Mouse (Mus musculus) cerebellum, postnatal 25 days (tissue): ENCODE results near the gene Adsl.
A peak's percentile ranks its signal among the peaks of the same experiment; 100 is the strongest.

Experiments used
- DNase-seq, 2 experiments: peaks; one replicate each; pipeline ENCODE4 v3.0.0; 2021; ENCODE audit warnings: mixed read lengths in 2 of 2

Adsl gene

GRCm38 (mm10) chr15:80941468-80942040 lies 6.7 kb upstream of the Adsl start:
- no peak for DNase-seq

- DNase-seq: peak in 1 of 2 experiments; percentile 49
Measured at GRCm38 (mm10) chr15:80945851-80946250, 2.4 kb upstream of the Adsl start.

- no peak for DNase-seq
Measured at GRCm38 (mm10) chr15:80949431-80949830, 1.1 kb downstream of the Adsl start.

- no peak for DNase-seq
Measured at GRCm38 (mm10) chr15:80950055-80950454, 1.8 kb downstream of the Adsl start.

GRCm38 (mm10) chr15:80953971-80954370 lies 5.7 kb downstream of the Adsl start:
- no peak for DNase-seq

- DNase-seq: no peak
Measured at GRCm38 (mm10) chr15:80954861-80955260, 6.6 kb downstream of the Adsl start.

GRCm38 (mm10) chr15:80955836-80956438 lies 7.6 kb downstream of the Adsl start:
- no peak for DNase-seq

GRCm38 (mm10) chr15:80969371-80969770 lies 21.1 kb downstream of the Adsl start:
- DNase-seq: no peak

- DNase-seq: no peak
Measured at GRCm38 (mm10) chr15:80974311-80974710, 26.0 kb downstream of the Adsl start.

GRCm38 (mm10) chr15:80975666-80976065 lies 27.4 kb downstream of the Adsl start:
- no peak for DNase-seq

GRCm38 (mm10) chr15:80977620-80978334 lies 29.5 kb downstream of the Adsl start, which contains the start of gene Sgsm3:
Gene Sgsm3 (plus strand): TSS chr15:80977765.
- peak; percentile 93 to 96 for DNase-seq

- DNase-seq: no peak
Measured at GRCm38 (mm10) chr15:80979611-80980010, 31.3 kb downstream of the Adsl start.

GRCm38 (mm10) chr15:80981176-80981575 lies 32.9 kb downstream of the Adsl start:
- no peak for DNase-seq

GRCm38 (mm10) chr15:80983264-80983663 lies 35.0 kb downstream of the Adsl start:
- DNase-seq: no peak

- DNase-seq: no peak
Measured at GRCm38 (mm10) chr15:80988331-80988730, 40.0 kb downstream of the Adsl start.

- no peak for DNase-seq
Measured at GRCm38 (mm10) chr15:80989712-80990111, 41.4 kb downstream of the Adsl start.

GRCm38 (mm10) chr15:80994959-80995358 lies 46.7 kb downstream of the Adsl start:
- DNase-seq: no peak

- no peak for DNase-seq
Measured at GRCm38 (mm10) chr15:80996090-80996835, 48.0 kb downstream of the Adsl start.

- no peak for DNase-seq
Measured at GRCm38 (mm10) chr15:80997077-80997476, 48.8 kb downstream of the Adsl start.

GRCm38 (mm10) chr15:81000419-81001138 lies 52.3 kb downstream of the Adsl start:
- DNase-seq: no peak

GRCm38 (mm10) chr15:81006127-81006735 lies 57.9 kb downstream of the Adsl start:
- DNase-seq: peak; percentile 68 to 77

- no peak for DNase-seq
Measured at GRCm38 (mm10) chr15:81007339-81007738, 59.0 kb downstream of the Adsl start.
